Mouse (Mus musculus): ENCODE results near the gene Tceal6.
"Not testable (repeated sequence)": the region's sequence is repeated elsewhere in the genome, so short reads cannot be mapped to it uniquely, and the experiment has no call there.

Gene Tceal6

GRCm38 (mm10) chrX:135210436-135211221 is at the start of gene Tceal6:
Tceal6 (minus strand) TSS chrX:135210687.
- DNase-seq, result peak; percentile 43

GRCm38 (mm10) chrX:135209773-135210435 is 583 bp downstream of the Tceal6 start:
- peak; percentile 28 for DNase-seq

- not testable (repeated sequence) for DNase-seq
Measured at GRCm38 (mm10) chrX:135189924-135190323, 20.6 kb downstream of the Tceal6 start.

- DNase-seq, result not testable (repeated sequence)
Measured at GRCm38 (mm10) chrX:135188661-135189060, 21.8 kb downstream of the Tceal6 start.

- DNase-seq, result not testable (repeated sequence)
Measured at GRCm38 (mm10) chrX:135177532-135177931, 33.0 kb downstream of the Tceal6 start, which contains the start of gene Gm15023. Gm15023 (minus strand) TSS chrX:135177632.
